Mouse (Mus musculus) heart, postnatal 0 days (tissue): ENCODE data around the gene Lrrc59. TPM values are rescaled to one million over a fixed set of nuclear protein-coding genes. Genes with fewer than 3 reads are reported as not detected.

Experiments used
- ATAC-seq: fragments of 200-750 bp; cut with Nextera tagmentation; 2 replicates; pipeline ENCODE4 v1.8.0; 2017; ENCODE audit warnings: low read depth, moderate number of reproducible peaks, moderate library complexity; ENCODE audit not compliant: insufficient read depth
- DNase-seq: peaks from one replicate; pipeline ENCODE4 v3.0.0-alpha.2; 2016; ENCODE audit warnings: low spot score
- H3K27ac ChIP-seq: fragments of 300-500 bp; sonication (generic); 2 replicates; pipeline ENCODE4 v1.5.1; 2014; ENCODE audit warnings: low read depth, mild to moderate bottlenecking
- H3K27me3 ChIP-seq: fragments of 300-500 bp; sonication (generic); 2 replicates; pipeline ENCODE4 v1.6.1; 2014; ENCODE audit warnings: low read length, mixed read lengths; ENCODE audit not compliant: control insufficient read depth, insufficient read depth
- H3K36me3 ChIP-seq: fragments of 300-500 bp; sonication (generic); replicated peaks from 2 replicates; pipeline ENCODE4 v1.6.1; 2014; ENCODE audit warnings: low read length, mixed read lengths; ENCODE audit not compliant: control insufficient read depth, insufficient read depth
- H3K4me1 ChIP-seq: fragments of 300-500 bp; sonication (generic); 2 replicates; pipeline ENCODE4 v1.6.1; 2014; ENCODE audit warnings: antibody characterized with exemption; ENCODE audit not compliant: control insufficient read depth, insufficient read depth
- H3K4me2 ChIP-seq: fragments of 300-500 bp; sonication (generic); 2 replicates; pipeline ENCODE4 v1.6.1; 2014; ENCODE audit warnings: low read depth, mild to moderate bottlenecking, low read length, moderate library complexity
- H3K4me3 ChIP-seq: fragments of 300-500 bp; sonication (generic); 2 replicates; pipeline ENCODE4 v1.5.1; 2014; ENCODE audit warnings: low read depth, low read length
- H3K9ac ChIP-seq: fragments of 300-500 bp; sonication (generic); replicated peaks from 2 replicates; pipeline ENCODE4 v1.6.1; 2014; ENCODE audit warnings: low read depth, low read length, mixed read lengths
- H3K9me3 ChIP-seq: fragments of 300-500 bp; sonication (generic); replicated peaks from 2 replicates; pipeline ENCODE4 v1.6.1; 2016; ENCODE audit warnings: low read length; ENCODE audit not compliant: control insufficient read depth
- CTCF ChIP-seq: IDR thresholded peaks from 2 replicates; pipeline ENCODE4 v1.5.1; 2016; ENCODE audit warnings: antibody characterized with exemption, control low read depth, low read depth
- EP300 ChIP-seq: IDR thresholded peaks from 2 replicates; pipeline ENCODE4 v1.6.1; 2016; ENCODE audit warnings: antibody characterized with exemption, low read depth
- WGBS: fragments of 180-500 bp; shearing (Covaris S2); extraction: QIAGEN DNeasy Blood & Tissue Kit; methylation state at CpG from one replicate; pipeline ENCODE4 v1.1.7; 2014; 5-methylcytosine and 5-hydroxymethylcytosine counted together
- polyA plus RNA-seq: library from polyadenylated mRNA; unstranded; fragments of >200 nt; fragmentation: Nextera tagmentation; extraction: Ambion mirVana; gene quantifications from 2 replicates; pipeline ENCODE4 v1.2.1, GENCODE M21; 2015
- total RNA-seq: library from RNA; depleted of rRNA; stranded (reverse); fragments of >200 nt; gene quantifications from 2 replicates; pipeline ENCODE4 v1.2.3, GENCODE M21; 2014; ENCODE audit warnings: low replicate concordance

The Lrrc59 gene
- total and polyA plus RNA-seq, 2 experiments from 2014 or later: 67.0 to 73.3 TPM

DNA sequence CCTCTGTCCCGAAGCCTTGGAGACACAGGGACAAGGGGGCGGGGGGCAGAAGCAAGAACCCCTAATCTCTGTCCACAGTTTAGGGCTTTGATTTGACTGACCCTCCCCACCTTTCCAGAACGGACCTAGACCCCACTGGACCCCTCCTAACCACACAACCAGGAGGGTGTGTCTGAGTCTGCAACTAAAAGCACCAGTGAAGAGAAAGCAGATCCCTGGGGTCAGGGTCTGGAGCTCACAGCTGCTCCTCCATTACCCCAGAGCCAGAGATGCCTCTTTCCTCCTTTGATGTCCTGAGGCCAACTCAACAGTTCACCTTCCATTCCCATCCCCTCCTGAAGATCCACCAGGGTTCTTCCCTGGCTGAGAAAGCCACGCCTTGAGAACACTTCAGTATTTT lies 46.7 kb downstream of the Lrrc59 start:
- peak overlapping the region; percentile 96 for H3K4me2 ChIP-seq
- 58% methylated on average over 4 of the region's 4 CpGs for WGBS
- TF ChIP-seq CTCF (no peak), EP300 (no peak)
- H3K9me3 ChIP-seq: no peaks in the 10 kb centered on the region
- H3K4me3 ChIP-seq: peak overlapping the region; percentile 100
- no peak for ATAC-seq
- H3K27ac ChIP-seq: no peak overlapping the region
- H3K9ac ChIP-seq: peak overlapping the region; percentile 99
- no peak for DNase-seq
- H3K36me3 ChIP-seq: no peaks in the 10 kb centered on the region
- peaks cover 25% of the 10 kb centered on the region for H3K4me1 ChIP-seq
- H3K27me3 ChIP-seq: no peaks in the 10 kb centered on the region

DNA sequence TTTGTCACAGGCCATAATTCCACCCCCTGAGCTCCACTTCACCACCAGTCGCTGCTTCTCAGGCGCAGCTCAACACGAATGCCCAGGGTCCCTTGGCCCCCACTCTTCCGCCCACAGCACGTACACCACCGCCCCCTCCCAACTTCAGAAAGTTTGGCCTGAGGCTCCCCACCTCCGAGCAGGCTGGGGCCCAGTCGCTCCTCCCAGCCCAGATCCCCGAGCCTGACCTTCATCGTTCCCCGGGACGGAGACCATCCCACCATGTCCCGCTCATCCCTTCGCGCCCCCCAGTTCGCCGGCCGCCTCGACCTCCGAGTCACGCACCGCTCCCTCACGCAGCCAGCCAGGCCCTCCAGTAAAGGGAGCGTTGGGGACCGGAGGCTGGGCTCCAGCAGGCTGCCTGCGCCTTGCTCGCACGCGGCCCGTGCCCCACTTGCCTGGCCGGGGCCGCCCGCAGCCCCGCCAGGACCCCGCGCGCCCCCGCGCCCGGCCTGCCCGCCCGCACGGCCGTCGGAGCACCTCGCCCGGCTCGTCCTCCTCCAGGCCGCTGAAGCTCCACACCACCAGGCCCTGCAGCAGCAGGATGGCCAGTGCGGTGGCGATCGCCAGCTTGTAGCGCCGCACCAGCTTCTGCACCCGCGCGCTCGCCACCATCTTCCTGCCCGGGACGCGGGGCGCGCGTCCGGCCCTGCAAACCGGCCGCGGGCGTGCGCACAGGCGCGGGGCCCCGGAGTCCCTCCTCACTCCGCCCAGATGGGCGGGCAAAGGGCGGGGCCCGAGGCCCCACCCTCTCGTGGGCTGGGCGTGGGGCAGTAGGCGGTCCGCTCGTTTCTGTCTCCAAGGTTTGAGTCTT lies 47.4 kb downstream of the Lrrc59 start, which contains the start of gene Xylt2:
Gene Xylt2 (minus strand): TSS at position 762 of the 853 bp plus-strand sequence.
- Histone ChIP-seq H3K36me3 (no peaks in the 10 kb centered on the region), H3K27me3 (no peaks in the 10 kb centered on the region), H3K4me2 (peak within 1 kb of the TSS; percentile 96), H3K9ac (peak within 1 kb of the TSS; percentile 99), H3K9me3 (no peaks in the 10 kb centered on the region), H3K27ac (peak within 1 kb of the TSS; percentile 79), H3K4me3 (peak within 1 kb of the TSS; percentile 100), H3K4me1 (peaks cover 25% of the 10 kb centered on the region)
- ATAC-seq (peak; percentile 97), DNase-seq (peak; percentile 82)
- no peak for TF ChIP-seq CTCF
- TF ChIP-seq EP300: no peak
- under 1% methylated on average over 79 of the region's 82 CpGs for WGBS

DNA sequence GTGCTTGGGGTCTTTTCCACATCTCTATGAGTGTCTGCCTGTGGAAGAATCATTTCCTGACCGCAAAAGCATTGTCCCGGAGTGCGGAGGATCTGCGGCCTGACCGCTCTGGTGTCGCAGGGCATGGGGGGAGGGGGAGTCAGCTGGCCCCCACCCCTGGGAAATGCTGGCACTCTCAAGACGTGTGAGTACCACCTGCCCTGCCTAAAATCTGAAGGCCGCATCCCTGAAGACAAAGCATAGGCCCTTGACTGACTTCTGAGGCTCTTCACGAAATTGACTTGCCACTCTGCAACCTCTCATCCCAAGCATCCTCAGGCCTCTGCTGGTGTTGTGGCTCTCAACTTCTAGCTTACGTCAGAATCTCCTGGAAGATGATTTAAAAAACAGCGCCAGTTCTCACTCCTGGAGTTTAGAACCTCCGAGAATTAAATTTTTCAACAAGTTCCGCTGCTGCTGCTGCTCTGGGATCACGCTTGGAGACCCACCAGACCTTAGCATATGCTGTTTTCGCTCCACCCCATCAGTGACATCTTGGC lies 48.1 kb downstream of the Lrrc59 start:
- H3K4me2 ChIP-seq: peak overlapping the region; percentile 96
- peaks cover 25% of the 10 kb centered on the region for H3K4me1 ChIP-seq
- no peak overlapping the region for H3K27ac ChIP-seq
- TF ChIP-seq EP300 (no peak), CTCF (no peak)
- no peaks in the 10 kb centered on the region for H3K36me3 ChIP-seq
- DNase-seq (no peak), ATAC-seq (peak; percentile 18; the same call in 1 of the 2 replicates)
- WGBS: 28% methylated on average over 15 of the region's 15 CpGs
- no peaks in the 10 kb centered on the region for H3K9me3 ChIP-seq
- H3K27me3 ChIP-seq: no peaks in the 10 kb centered on the region
- peak overlapping the region; percentile 99 for H3K9ac ChIP-seq
- peak overlapping the region; percentile 100 for H3K4me3 ChIP-seq

DNA sequence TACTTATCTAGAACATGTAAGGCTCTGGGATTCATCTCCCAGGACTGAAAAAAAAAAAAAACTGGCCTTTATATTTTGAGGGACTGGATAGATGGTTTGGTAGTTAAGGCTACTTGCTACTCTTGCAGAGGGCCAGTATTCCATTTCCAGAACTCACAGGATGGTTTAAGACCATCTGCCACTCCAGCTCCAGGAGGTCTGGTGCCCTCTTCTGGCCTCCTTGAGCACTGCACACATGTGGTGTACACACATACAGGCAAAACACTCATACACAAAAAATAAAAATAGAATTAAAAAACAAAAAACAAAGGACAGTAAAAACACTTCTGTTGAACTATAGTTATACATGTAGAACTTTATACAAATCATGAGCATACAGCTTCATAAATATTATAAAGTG lies 51.1 kb downstream of the Lrrc59 start:
- Histone ChIP-seq H3K36me3 (no peaks in the 10 kb centered on the region), H3K27ac (no peak overlapping the region), H3K4me1 (peaks cover 12% of the 10 kb centered on the region), H3K9me3 (no peaks in the 10 kb centered on the region), H3K9ac (no peak overlapping the region), H3K4me3 (no peak overlapping the region), H3K27me3 (no peaks in the 10 kb centered on the region), H3K4me2 (no peak overlapping the region)
- no peak for TF ChIP-seq EP300
- no peak for TF ChIP-seq CTCF
- DNase-seq (no peak), ATAC-seq (no peak)

DNA sequence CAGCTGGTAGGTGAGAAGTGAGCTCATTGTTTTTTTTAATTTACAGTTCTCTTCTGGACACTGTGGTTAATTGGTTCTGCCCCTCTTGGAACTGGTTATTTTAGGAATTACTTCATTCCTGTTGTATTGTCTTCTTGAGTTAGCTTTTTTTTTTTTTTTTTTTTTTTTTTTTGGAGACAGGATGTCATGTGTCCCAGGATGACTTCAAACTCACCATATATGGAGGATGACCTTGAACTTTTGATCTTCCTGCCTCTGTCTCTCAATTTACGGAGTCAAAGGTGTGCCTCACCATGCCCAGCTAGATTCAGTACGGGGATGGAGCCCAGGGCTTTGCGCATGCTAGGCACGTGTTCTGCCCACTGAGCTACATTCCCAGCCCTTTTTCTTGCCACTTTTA lies 52.1 kb downstream of the Lrrc59 start:
- Histone ChIP-seq H3K4me3 (no peak overlapping the region), H3K4me2 (no peak overlapping the region), H3K36me3 (no peaks in the 10 kb centered on the region), H3K4me1 (peaks cover 3% of the 10 kb centered on the region), H3K27me3 (no peaks in the 10 kb centered on the region), H3K9me3 (no peaks in the 10 kb centered on the region), H3K9ac (no peak overlapping the region), H3K27ac (no peak overlapping the region)
- ATAC-seq (no peak), DNase-seq (no peak)
- TF ChIP-seq CTCF (no peak), EP300 (no peak)
- WGBS: 66% methylated on average over 4 of the region's 4 CpGs

DNA sequence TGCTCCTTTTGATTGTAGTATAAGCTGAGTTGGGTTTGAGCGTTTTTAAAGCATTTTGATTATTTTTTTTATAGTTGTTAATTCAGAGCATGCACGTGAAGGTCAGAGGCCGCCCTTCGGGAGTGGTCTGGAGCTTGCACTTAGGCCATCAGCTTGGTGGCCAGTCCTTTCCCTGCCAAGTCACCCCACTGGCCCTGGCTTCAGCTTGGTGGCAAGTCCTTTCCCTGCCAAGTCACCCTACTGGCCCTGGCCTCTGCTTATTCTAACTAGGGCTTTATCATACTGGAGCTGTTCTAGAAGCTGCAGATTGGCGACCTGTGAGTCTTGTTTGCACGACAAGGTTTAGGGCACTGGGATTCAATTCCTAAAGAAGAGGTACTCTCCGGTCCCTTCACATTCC lies 52.9 kb downstream of the Lrrc59 start:
- no peak for ATAC-seq
- TF ChIP-seq EP300 (no peak), CTCF (no peak)
- no peak overlapping the region for H3K27ac ChIP-seq

More for the DNA sequence above, 52.9 kb downstream of the Lrrc59 start:
- Histone ChIP-seq H3K27me3 (no peaks in the 10 kb centered on the region), H3K4me2 (no peak overlapping the region), H3K9me3 (no peaks in the 10 kb centered on the region), H3K4me1 (peaks cover 3% of the 10 kb centered on the region), H3K36me3 (no peaks in the 10 kb centered on the region), H3K9ac (no peak overlapping the region), H3K4me3 (no peak overlapping the region)
- no peak for DNase-seq
- WGBS: 77% methylated on average over 7 of the region's 7 CpGs
